Mouse (Mus musculus): Measurements from ENCODE around the gene Selenof. TPM values are rescaled to one million over a fixed set of nuclear protein-coding genes. Genes with fewer than 3 reads are reported as not detected.

The Selenof gene
- polyA plus RNA-seq, 1 experiment from 2014 or later = 642 TPM

DNA sequence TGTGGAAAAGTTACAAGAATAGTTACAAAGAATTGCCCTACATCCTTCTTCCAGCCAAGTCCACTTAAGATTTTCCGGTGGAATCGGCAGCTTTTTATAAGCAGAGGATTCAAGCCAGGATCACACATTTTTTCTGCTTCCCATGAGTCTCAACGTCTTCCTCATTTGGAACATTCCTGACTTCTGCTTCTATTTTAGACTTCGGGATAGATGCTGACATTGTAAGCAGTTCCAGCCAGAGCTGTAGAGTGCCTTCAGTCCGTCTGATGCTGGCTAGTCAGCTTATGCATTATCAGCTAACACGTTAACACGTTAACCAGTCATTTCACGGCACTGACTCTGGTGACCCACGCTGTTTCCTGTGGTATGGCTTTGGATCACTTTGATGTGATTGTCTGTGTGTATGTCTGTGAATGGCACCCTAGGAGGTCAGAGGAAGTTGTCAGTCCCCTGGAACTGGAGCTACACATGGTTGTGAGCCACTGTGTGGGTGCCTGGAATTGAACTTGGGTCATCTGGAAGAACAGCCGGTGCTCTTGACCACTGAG is 47.6 kb downstream of the Selenof start:
- no peak for ATAC-seq (ENCODE audit: insufficient number of reproducible peaks, low FRiP score, low TSS enrichment, low read depth)
- no peak overlapping the region for H3K9ac ChIP-seq
- H3K27me3 ChIP-seq = no peaks in the 10 kb centered on the region
- peak overlapping the region; percentile 28; the same call in 1 of the 2 replicates for H3K27ac ChIP-seq (replicated peaks)
- WGBS = 63% methylated on average over 10 of the region's 10 CpGs
- no peaks in the 10 kb centered on the region for H3K36me3 ChIP-seq
- H3K9me3 ChIP-seq (replicated peaks) = no peaks in the 10 kb centered on the region
- no peak overlapping the region for H3K4me2 ChIP-seq (replicated peaks)
- H3K4me3 ChIP-seq (replicated peaks) = no peak overlapping the region
- H3K4me1 ChIP-seq = peaks cover 7% of the 10 kb centered on the region

- ATAC-seq (ENCODE audit: insufficient number of reproducible peaks, low FRiP score, low TSS enrichment, low read depth) = no peak
- no peak overlapping the region for H3K27ac ChIP-seq (replicated peaks)
- H3K36me3 ChIP-seq = no peaks in the 10 kb centered on the region
- H3K4me1 ChIP-seq = no peaks in the 10 kb centered on the region
- 69% methylated on average over 13 of the region's 13 CpGs for WGBS
- H3K4me2 ChIP-seq (replicated peaks) = no peak overlapping the region
- no peak overlapping the region for H3K4me3 ChIP-seq (replicated peaks)
- no peak overlapping the region for H3K9ac ChIP-seq
- H3K9me3 ChIP-seq (replicated peaks) = no peaks in the 10 kb centered on the region
- no peaks in the 10 kb centered on the region for H3K27me3 ChIP-seq
These were observed 53.0 kb downstream of the Selenof start for GRCm38 (mm10) chr3:144622930-144623612.

- H3K27ac ChIP-seq (replicated peaks) = no peak overlapping the region
- no peaks in the 10 kb centered on the region for H3K9me3 ChIP-seq (replicated peaks)
- H3K4me1 ChIP-seq = no peaks in the 10 kb centered on the region
- ATAC-seq (ENCODE audit: insufficient number of reproducible peaks, low FRiP score, low TSS enrichment, low read depth) = no peak
- no peak overlapping the region for H3K9ac ChIP-seq
- H3K4me3 ChIP-seq (replicated peaks) = no peak overlapping the region
- no peaks in the 10 kb centered on the region for H3K36me3 ChIP-seq
- 55% methylated on average over 5 of the region's 5 CpGs for WGBS
- H3K4me2 ChIP-seq (replicated peaks) = no peak overlapping the region
- H3K27me3 ChIP-seq = no peaks in the 10 kb centered on the region
These were observed 55.6 kb downstream of the Selenof start for GRCm38 (mm10) chr3:144625691-144626090.

GRCm38 (mm10) chr3:144628005-144628914 is 58.2 kb downstream of the Selenof start:
- Histone ChIP-seq H3K36me3 (no peaks in the 10 kb centered on the region), H3K4me1 (no peaks in the 10 kb centered on the region), H3K9ac (no peak overlapping the region), H3K4me3 (replicated peaks) (no peak overlapping the region), H3K9me3 (replicated peaks) (no peaks in the 10 kb centered on the region), H3K27me3 (no peaks in the 10 kb centered on the region), H3K27ac (replicated peaks) (no peak overlapping the region), H3K4me2 (replicated peaks) (no peak overlapping the region)
- WGBS = 69% methylated on average over 11 of the region's 11 CpGs
- peak; percentile 67; the same call in 1 of the 2 replicates for ATAC-seq (ENCODE audit: insufficient number of reproducible peaks, low FRiP score, low TSS enrichment, low read depth)

- H3K36me3 ChIP-seq = no peaks in the 10 kb centered on the region
- no peak overlapping the region for H3K4me3 ChIP-seq (replicated peaks)
- H3K27me3 ChIP-seq = no peaks in the 10 kb centered on the region
- H3K27ac ChIP-seq (replicated peaks) = no peak overlapping the region
- no peak overlapping the region for H3K4me2 ChIP-seq (replicated peaks)
- 87% methylated on average over 3 of the region's 3 CpGs for WGBS
- ATAC-seq (ENCODE audit: insufficient number of reproducible peaks, low FRiP score, low TSS enrichment, low read depth) = no peak
- no peak overlapping the region for H3K9ac ChIP-seq
- H3K4me1 ChIP-seq = no peaks in the 10 kb centered on the region
- H3K9me3 ChIP-seq (replicated peaks) = no peaks in the 10 kb centered on the region
These were observed 58.8 kb downstream of the Selenof start for GRCm38 (mm10) chr3:144628915-144629230.

DNA sequence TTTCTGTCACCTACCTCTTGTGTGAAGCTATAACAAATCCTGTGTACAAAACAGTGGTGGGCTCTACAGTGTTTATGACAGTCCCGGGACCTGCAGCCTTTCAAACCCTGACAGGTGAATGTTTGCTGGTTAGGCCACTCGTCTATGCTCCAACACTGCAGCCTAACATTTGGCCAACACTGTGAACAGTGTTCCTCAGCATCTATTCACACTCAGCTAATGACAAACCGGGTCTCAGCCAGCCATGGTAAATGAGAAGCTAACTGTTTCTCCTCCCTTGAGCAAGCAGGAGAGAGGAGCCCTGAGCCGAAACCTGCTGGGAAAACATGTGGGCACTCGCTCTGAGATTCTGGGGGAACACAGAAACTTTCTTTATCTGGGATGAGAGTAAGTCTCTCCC is 65.1 kb downstream of the Selenof start:
- H3K27ac ChIP-seq (replicated peaks) = no peak overlapping the region
- H3K9me3 ChIP-seq (replicated peaks) = no peaks in the 10 kb centered on the region
- no peaks in the 10 kb centered on the region for H3K4me1 ChIP-seq
- H3K27me3 ChIP-seq = no peaks in the 10 kb centered on the region
- no peak overlapping the region for H3K4me3 ChIP-seq (replicated peaks)
- no peaks in the 10 kb centered on the region for H3K36me3 ChIP-seq
- 76% methylated on average over 5 of the region's 5 CpGs for WGBS
- no peak overlapping the region for H3K4me2 ChIP-seq (replicated peaks)
- ATAC-seq (ENCODE audit: insufficient number of reproducible peaks, low FRiP score, low TSS enrichment, low read depth) = no peak
- no peak overlapping the region for H3K9ac ChIP-seq

DNA sequence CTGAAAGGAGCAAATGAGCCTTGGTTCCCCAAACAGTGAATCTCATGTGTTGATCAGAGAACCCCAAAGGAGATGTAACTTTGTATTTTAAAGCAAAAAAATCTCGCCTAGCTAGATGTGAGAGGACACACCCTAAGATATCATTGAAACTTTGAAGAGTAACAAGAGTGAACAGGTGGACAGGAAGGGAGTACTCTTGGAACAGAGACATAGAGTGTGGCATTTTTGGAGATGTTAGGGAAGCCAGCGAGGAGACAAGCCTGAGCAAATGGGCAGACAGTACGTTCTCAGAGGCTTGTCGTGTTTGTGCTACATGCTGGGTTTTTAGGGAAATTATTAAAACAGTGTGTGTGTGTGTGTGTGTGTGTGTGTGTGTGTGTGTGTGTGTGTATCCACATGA is 68.0 kb downstream of the Selenof start:
- no peak overlapping the region for H3K4me3 ChIP-seq (replicated peaks)
- H3K36me3 ChIP-seq = no peaks in the 10 kb centered on the region
- H3K9me3 ChIP-seq (replicated peaks) = no peaks in the 10 kb centered on the region
- no peak overlapping the region for H3K4me2 ChIP-seq (replicated peaks)
- no peaks in the 10 kb centered on the region for H3K27me3 ChIP-seq
- H3K4me1 ChIP-seq = peaks cover under 1% of the 10 kb centered on the region; the same call in 1 of the 2 replicates
- no peak for ATAC-seq (ENCODE audit: insufficient number of reproducible peaks, low FRiP score, low TSS enrichment, low read depth)
- no peak overlapping the region for H3K27ac ChIP-seq (replicated peaks)
- H3K9ac ChIP-seq = no peak overlapping the region
- 67% methylated on average over 4 of the region's 4 CpGs for WGBS

- Histone ChIP-seq H3K27me3 (no peaks in the 10 kb centered on the region), H3K4me3 (replicated peaks) (no peak overlapping the region), H3K9me3 (replicated peaks) (no peaks in the 10 kb centered on the region), H3K36me3 (no peaks in the 10 kb centered on the region), H3K9ac (no peak overlapping the region), H3K4me2 (replicated peaks) (no peak overlapping the region), H3K27ac (replicated peaks) (no peak overlapping the region), H3K4me1 (peaks cover 7% of the 10 kb centered on the region; the same call in 1 of the 2 replicates)
- 64% methylated on average over 3 of the region's 3 CpGs for WGBS
- no peak for ATAC-seq (ENCODE audit: insufficient number of reproducible peaks, low FRiP score, low TSS enrichment, low read depth)
These were observed 69.3 kb downstream of the Selenof start for GRCm38 (mm10) chr3:144639387-144639786.

DNA sequence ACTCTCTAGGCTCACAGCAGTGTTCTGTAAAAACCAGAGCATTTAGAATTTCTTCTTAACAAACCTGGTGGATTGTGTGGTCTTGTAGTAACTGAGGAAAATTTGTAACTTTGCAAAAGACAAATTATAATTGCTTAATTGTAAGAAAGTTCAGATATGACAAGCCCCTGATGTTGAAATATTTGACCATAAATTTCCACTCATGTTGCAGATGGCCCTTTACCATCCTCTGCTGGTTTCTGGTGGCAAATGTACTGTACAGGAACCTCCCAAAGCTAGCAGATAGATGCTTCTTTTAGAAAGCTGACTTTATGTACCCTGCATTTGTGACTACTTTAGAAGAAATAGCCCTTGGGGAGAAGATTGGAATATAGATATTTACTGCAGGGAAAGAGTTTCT is 69.9 kb downstream of the Selenof start:
- Histone ChIP-seq H3K27me3 (no peaks in the 10 kb centered on the region), H3K27ac (replicated peaks) (no peak overlapping the region), H3K9me3 (replicated peaks) (no peaks in the 10 kb centered on the region), H3K36me3 (no peaks in the 10 kb centered on the region), H3K4me1 (peaks cover 7% of the 10 kb centered on the region; the same call in 1 of the 2 replicates), H3K4me3 (replicated peaks) (no peak overlapping the region), H3K4me2 (replicated peaks) (no peak overlapping the region), H3K9ac (no peak overlapping the region)
- ATAC-seq (ENCODE audit: insufficient number of reproducible peaks, low FRiP score, low TSS enrichment, low read depth) = no peak

DNA sequence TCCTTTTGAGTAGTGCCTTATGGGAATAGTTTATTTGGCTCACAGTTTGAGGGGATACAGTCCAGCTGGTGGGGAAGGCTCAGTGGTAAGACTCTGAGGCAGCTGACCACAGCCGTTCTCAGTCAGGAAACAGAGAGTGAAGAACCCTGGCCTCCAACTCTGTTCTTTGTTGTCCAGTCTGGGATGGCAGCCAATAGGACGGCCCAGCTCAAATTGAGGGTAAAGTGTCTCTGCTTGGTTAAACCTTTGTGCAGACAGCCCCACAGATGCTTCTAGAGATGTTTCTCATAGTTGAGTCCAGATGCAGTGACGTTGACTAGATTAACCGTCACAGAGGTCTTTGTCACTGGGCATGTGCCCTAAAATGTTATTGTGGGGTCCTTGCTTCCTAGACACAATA is 72.0 kb downstream of the Selenof start:
- Histone ChIP-seq H3K4me1 (peaks cover 7% of the 10 kb centered on the region; the same call in 1 of the 2 replicates), H3K27ac (replicated peaks) (no peak overlapping the region), H3K4me2 (replicated peaks) (no peak overlapping the region), H3K36me3 (no peaks in the 10 kb centered on the region), H3K9ac (no peak overlapping the region), H3K27me3 (no peaks in the 10 kb centered on the region), H3K9me3 (replicated peaks) (no peaks in the 10 kb centered on the region), H3K4me3 (replicated peaks) (no peak overlapping the region)
- no peak for ATAC-seq (ENCODE audit: insufficient number of reproducible peaks, low FRiP score, low TSS enrichment, low read depth)
- 90% methylated on average over 4 of the region's 4 CpGs for WGBS

GRCm38 (mm10) chr3:144643301-144643871 is 73.3 kb downstream of the Selenof start:
- no peaks in the 10 kb centered on the region for H3K9me3 ChIP-seq (replicated peaks)
- H3K27ac ChIP-seq (replicated peaks) = peak overlapping the region; percentile 48
- peaks cover 7% of the 10 kb centered on the region; the same call in 1 of the 2 replicates for H3K4me1 ChIP-seq
- peak; percentile 86 for ATAC-seq (ENCODE audit: insufficient number of reproducible peaks, low FRiP score, low TSS enrichment, low read depth)
- no peaks in the 10 kb centered on the region for H3K36me3 ChIP-seq
- H3K9ac ChIP-seq = no peak overlapping the region
- WGBS = 3% methylated on average over 2 of the region's 2 CpGs
- no peak overlapping the region for H3K4me3 ChIP-seq (replicated peaks)
- H3K27me3 ChIP-seq = no peaks in the 10 kb centered on the region
- H3K4me2 ChIP-seq (replicated peaks) = no peak overlapping the region

Measured in embryonic facial prominence, embryonic 15.5 days (tissue).